Mouse (Mus musculus): ENCODE results near the gene Rab35.

- TF ChIP-seq CTCF (IDR thresholded peaks at IDR 0.05; ENCODE audit: extremely low read depth, insufficient read length, insufficient replicate concordance, low read depth, low read length) (no peak), POLR2A (IDR thresholded peaks at IDR 0.05; ENCODE audit: low read depth, low read length) (no peak)
These were observed 28.1 kb upstream of the Rab35 start for GRCm38 (mm10) chr5:115603561-115603960.

All from small intestine, adult 2 months (tissue).